Mouse (Mus musculus) lung, postnatal 0 days (tissue): Measurements from ENCODE around the gene Dnajc7.

ENCODE experiments used
- CTCF ChIP-seq: IDR thresholded peaks from 2 replicates; pipeline ENCODE4 v1.5.1; 2016; ENCODE audit warnings: antibody characterized with exemption, mild to moderate bottlenecking
- EP300 ChIP-seq: IDR thresholded peaks from 2 replicates; pipeline ENCODE4 v1.6.1; 2016; ENCODE audit warnings: antibody characterized with exemption, mild to moderate bottlenecking, control low read depth

GRCm38 (mm10) chr11:100574188-100574587 is 45.8 kb downstream of the Dnajc7 start:
- TF ChIP-seq CTCF = no peak
- no peak for TF ChIP-seq EP300
